Comparison of ENCODE assay signal across 22 mouse cellular contexts in the genomic region with DNA sequence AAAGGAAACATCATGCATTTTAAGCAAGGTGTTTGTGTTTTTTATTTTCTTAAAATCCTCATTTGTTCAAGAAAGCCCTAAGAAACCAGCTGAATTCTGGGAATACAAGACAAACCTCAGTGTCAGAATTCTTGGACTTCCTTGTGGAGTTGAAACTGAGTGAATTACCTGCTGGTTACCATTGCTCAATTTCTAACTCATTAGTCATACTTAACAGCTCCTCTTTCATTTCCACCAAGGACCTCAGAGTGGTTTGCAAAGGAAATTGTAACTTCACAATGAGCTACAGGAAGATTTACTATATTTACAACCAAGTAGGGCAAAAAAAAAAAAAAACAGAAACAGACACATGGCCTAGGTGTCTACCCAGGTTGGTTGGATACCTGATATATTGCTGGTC.
"Had no signal": no experiment of that assay in that cellular context is flagged by ENCODE, and none has a peak within 500 bp of the region (broad histone marks: within the 10 kb centered on the region; RNA-seq: fewer than 3 reads in every experiment).

No protein-coding gene starts in this region.

- H3K4me3 ChIP-seq: heart, adult 2 months; heart, embryonic 13.5 days; heart, embryonic 15.5 days; hindbrain, embryonic 13.5 days; hindbrain, embryonic 15.5 days; layer of hippocampus, adult 2 months; left cerebral cortex, adult 2 months; limb, embryonic 10.5 days; limb, embryonic 12.5 days had no signal

- H3K27ac ChIP-seq: heart, adult 2 months; heart, embryonic 13.5 days; heart, embryonic 15.5 days; hindbrain, embryonic 13.5 days; hindbrain, embryonic 15.5 days; hindbrain, postnatal 0 days; layer of hippocampus, adult 2 months; left cerebral cortex, adult 2 months; limb, embryonic 10.5 days; limb, embryonic 12.5 days had no signal

- H3K4me2 ChIP-seq: heart, embryonic 11.5 days; heart, embryonic 13.5 days; heart, embryonic 15.5 days; hindbrain, embryonic 13.5 days; hindbrain, embryonic 15.5 days; limb, embryonic 12.5 days; liver, embryonic 11.5 days had no signal

- DNase-seq: gastrocnemius, postnatal 14 days; gastrocnemius, postnatal 36 days; heart, adult 2 months; heart, postnatal 14 days; heart, postnatal 36 days; kidney, adult 18-20 months; kidney, postnatal 10 days; kidney, postnatal 25 days; kidney, postnatal 4 days; liver had no signal

- H3K36me3 ChIP-seq: heart, embryonic 13.5 days; heart, embryonic 15.5 days; hindbrain, embryonic 13.5 days; hindbrain, embryonic 15.5 days; limb, embryonic 10.5 days; limb, embryonic 12.5 days had no signal

- H3K27me3 ChIP-seq: heart, embryonic 13.5 days; heart, embryonic 15.5 days; hindbrain, embryonic 13.5 days; hindbrain, embryonic 15.5 days; limb, embryonic 12.5 days had no signal

- H3K9me3 ChIP-seq: heart, embryonic 13.5 days; heart, embryonic 15.5 days; hindbrain, embryonic 13.5 days; hindbrain, embryonic 15.5 days; limb, embryonic 10.5 days; limb, embryonic 12.5 days had no signal

- H3K4me1 ChIP-seq: heart, embryonic 13.5 days; hindbrain, embryonic 13.5 days; hindbrain, embryonic 15.5 days; limb, embryonic 10.5 days; limb, embryonic 12.5 days had no signal

- H3K9ac ChIP-seq: heart, embryonic 13.5 days; heart, embryonic 15.5 days; hindbrain, embryonic 13.5 days; hindbrain, embryonic 15.5 days; limb, embryonic 12.5 days had no signal

- ATAC-seq: hindbrain, postnatal 0 days; intestine, embryonic 16.5 days had no signal
